Mouse (Mus musculus) left cerebral cortex, postnatal 14 days (tissue): ENCODE measurements at regions not wholly inside any gene's neighbourhood (a gene's known extent, or its start where the extent isn't known, plus 50 kb on each side); places are given as distances from the start of the nearest gene placed in this dataset.

Experiments used
- DNase-seq, 2 experiments: peaks; one replicate each; pipeline ENCODE4 v3.0.0; 2021 to 2022; ENCODE audit warnings: low spot score in 2 of 2, mixed read lengths in 1 of 2
- intact Hi-C: fragments of 180-260 bp; cut with DNase I; formaldehyde crosslinking; loops from one replicate; pipeline ENCODE4 v1.15.1; 2025

- DNase-seq, result no peak
- intact Hi-C loops, result no loop called here
Observed at GRCm38 (mm10) chr6:14094907-14095306, 223.6 kb upstream of the 2610001J05Rik start.

- DNase-seq, result no peak
- intact Hi-C loops, result no loop called here
Observed at GRCm38 (mm10) chr6:14081884-14082283, 210.6 kb upstream of the 2610001J05Rik start.

- peak; percentile 6 to 60 for DNase-seq
- intact Hi-C loops, result no loop called here
Observed at GRCm38 (mm10) chr6:14063735-14064134, 192.4 kb upstream of the 2610001J05Rik start.

GRCm38 (mm10) chr6:14046560-14046959 lies 175.2 kb upstream of the 2610001J05Rik start:
- no peak for DNase-seq
- intact Hi-C loops, result no loop called here

- intact Hi-C loops, result no loop called here
- DNase-seq, result no peak
Observed at GRCm38 (mm10) chr6:14044654-14045053, 173.3 kb upstream of the 2610001J05Rik start.

GRCm38 (mm10) chr6:14025898-14026297 lies 154.6 kb upstream of the 2610001J05Rik start:
- no peak for DNase-seq
- intact Hi-C loops, result no loop called here

GRCm38 (mm10) chr6:14018928-14019327 lies 147.6 kb upstream of the 2610001J05Rik start:
- peak in 1 of 2 experiments; percentile 63 for DNase-seq
- intact Hi-C loops, result no loop called here

GRCm38 (mm10) chr6:13982606-13983389 lies 111.5 kb upstream of the 2610001J05Rik start:
- intact Hi-C loops, result no loop called here
- peak; percentile 40 to 53 for DNase-seq

- intact Hi-C loops, result no loop called here
- DNase-seq, result no peak
Observed at GRCm38 (mm10) chr6:13974710-13975506, 103.6 kb upstream of the 2610001J05Rik start.

- no peak for DNase-seq
- intact Hi-C loops, result no loop called here
Observed at GRCm38 (mm10) chr6:13964471-13964870, 93.2 kb upstream of the 2610001J05Rik start.

- intact Hi-C loops, result no loop called here
- DNase-seq, result no peak
Observed at GRCm38 (mm10) chr6:13964013-13964412, 92.7 kb upstream of the 2610001J05Rik start.

GRCm38 (mm10) chr6:13949640-13950039 lies 78.3 kb upstream of the 2610001J05Rik start:
- intact Hi-C loops, result no loop called here
- no peak for DNase-seq

- intact Hi-C loops, result no loop called here
Observed at GRCm38 (mm10) chr6:13920809-13921760, 49.8 kb upstream of the 2610001J05Rik start.

More at GRCm38 (mm10) chr6:13920809-13921760, 49.8 kb upstream of the 2610001J05Rik start:
- DNase-seq, result no peak
